Mouse (Mus musculus) cerebellum, adult 2 months (tissue): ENCODE data around the gene Racgap1. TPM values are rescaled to one million over a fixed set of nuclear protein-coding genes. Genes with fewer than 3 reads are reported as not detected.

ENCODE experiments used
- DNase-seq, 2 experiments: peaks; one replicate each; pipeline ENCODE4 v3.0.0; 2021
- H3K27ac ChIP-seq: fragments of 200-500 bp; 2 replicates; pipeline ENCODE4 v1.5.1; 2012; ENCODE audit warnings: low read length, control low read depth, inconsistent platforms; ENCODE audit not compliant: insufficient read depth
- H3K27me3 ChIP-seq: fragments of 200-500 bp; 2 replicates; pipeline ENCODE4 v1.6.1; 2012; ENCODE audit warnings: inconsistent platforms, mild to moderate bottlenecking, low read length, moderate library complexity; ENCODE audit not compliant: control insufficient read depth, insufficient read depth
- H3K4me1 ChIP-seq: fragments of 200-500 bp; 2 replicates; pipeline ENCODE4 v1.6.1; 2011; ENCODE audit warnings: low read length; ENCODE audit not compliant: control insufficient read depth, insufficient read depth
- H3K4me3 ChIP-seq: fragments of 200-500 bp; replicated peaks from 2 replicates; pipeline ENCODE3; 2011; ENCODE audit warnings: mild to moderate bottlenecking, low read depth, low read length, control low read depth; ENCODE audit not compliant: insufficient read depth
- CTCF ChIP-seq: fragments of 200-500 bp; IDR thresholded peaks from 2 replicates; pipeline ENCODE4 v1.5.1; 2011; ENCODE audit warnings: low read depth, mild to moderate bottlenecking, control low read depth, low read length, moderate library complexity, borderline replicate concordance; ENCODE audit not compliant: insufficient read depth
- POLR2A ChIP-seq: fragments of 200-500 bp; IDR thresholded peaks from 2 replicates; pipeline ENCODE4 v1.6.1; 2011; ENCODE audit warnings: low read length, control low read depth, borderline replicate concordance; ENCODE audit not compliant: insufficient read depth
- WGBS: fragments of 180-500 bp; shearing (Covaris S2); methylation state at CpG from one replicate; pipeline ENCODE4 v1.1.7; 2018; 5-methylcytosine and 5-hydroxymethylcytosine counted together
- polyA plus RNA-seq: library from polyadenylated mRNA; depleted of rRNA; stranded (reverse); fragments of >200 nt; gene quantifications from 2 replicates; pipeline ENCODE4 v1.2.3, GENCODE M21; 2012

Gene Racgap1
- polyA plus RNA-seq, 1 experiment: 15.5 TPM

GRCm38 (mm10) chr15:99600986-99601822, 50.3 kb downstream of the Racgap1 start, which contains the start of gene Aqp6:
Gene Aqp6 (plus strand): TSS chr15:99601400.
- TF ChIP-seq POLR2A (peak; percentile 23; the same call in 1 of the 2 replicates), CTCF (no peak)
- DNase-seq: peak; percentile 90 to 95
- peak within 1 kb of the TSS; percentile 98 for H3K27ac ChIP-seq
- H3K4me1 ChIP-seq: peaks cover 62% of the 10 kb centered on the region
- peak within 1 kb of the TSS; percentile 55 for H3K4me3 ChIP-seq
- H3K27me3 ChIP-seq: no peaks in the 10 kb centered on the region
- 16% methylated on average over 22 of the region's 22 CpGs for WGBS

- Histone ChIP-seq H3K4me1 (peaks cover 60% of the 10 kb centered on the region), H3K4me3 (peak overlapping the region; percentile 55), H3K27me3 (no peaks in the 10 kb centered on the region), H3K27ac (peak overlapping the region; percentile 98)
- 14% methylated on average over 17 of the region's 17 CpGs for WGBS
- TF ChIP-seq POLR2A: no peak
- no peak for TF ChIP-seq CTCF
- DNase-seq: peak; percentile 80
Observed at GRCm38 (mm10) chr15:99599245-99600070, 52.0 kb downstream of the Racgap1 start.

- H3K27me3 ChIP-seq: no peaks in the 10 kb centered on the region
- 88% methylated on average over 8 of the region's 8 CpGs for WGBS
- TF ChIP-seq POLR2A: no peak
- no peak for TF ChIP-seq CTCF
- DNase-seq: no peak
- peak overlapping the region; percentile 69 for H3K27ac ChIP-seq
- peaks cover 45% of the 10 kb centered on the region for H3K4me1 ChIP-seq
- no peak overlapping the region for H3K4me3 ChIP-seq
Observed at GRCm38 (mm10) chr15:99597596-99597995, 53.9 kb downstream of the Racgap1 start.

GRCm38 (mm10) chr15:99596841-99597240, 54.6 kb downstream of the Racgap1 start:
- no peak for DNase-seq
- 65% methylated on average over 7 of the region's 7 CpGs for WGBS

GRCm38 (mm10) chr15:99596056-99596687, 55.3 kb downstream of the Racgap1 start:
- under 1% methylated on average over 7 of the region's 7 CpGs for WGBS
- Histone ChIP-seq H3K4me1 (peaks cover 40% of the 10 kb centered on the region), H3K27ac (peak overlapping the region; percentile 31), H3K27me3 (no peaks in the 10 kb centered on the region), H3K4me3 (no peak overlapping the region)
- DNase-seq: peak; percentile 95 to 96
- no peak for TF ChIP-seq POLR2A
- TF ChIP-seq CTCF: peak; percentile 99

More at GRCm38 (mm10) chr15:99596841-99597240, 54.6 kb downstream of the Racgap1 start:
- Histone ChIP-seq H3K4me1 (peaks cover 40% of the 10 kb centered on the region), H3K27ac (peak overlapping the region; percentile 69), H3K4me3 (no peak overlapping the region), H3K27me3 (no peaks in the 10 kb centered on the region)
- TF ChIP-seq POLR2A: no peak
- TF ChIP-seq CTCF: no peak

GRCm38 (mm10) chr15:99594951-99595350, 56.5 kb downstream of the Racgap1 start:
- TF ChIP-seq POLR2A (no peak), CTCF (no peak)
- Histone ChIP-seq H3K27me3 (no peaks in the 10 kb centered on the region; the same call in 1 of the 2 replicates), H3K4me3 (no peak overlapping the region), H3K27ac (no peak overlapping the region), H3K4me1 (peaks cover 29% of the 10 kb centered on the region)
- WGBS: 84% methylated on average over 10 of the region's 10 CpGs
- no peak for DNase-seq

- Histone ChIP-seq H3K4me1 (peaks cover 16% of the 10 kb centered on the region), H3K27me3 (no peaks in the 10 kb centered on the region; the same call in 1 of the 2 replicates), H3K27ac (no peak overlapping the region), H3K4me3 (no peak overlapping the region)
- DNase-seq: no peak
- WGBS: 91% methylated on average over 5 of the region's 5 CpGs
- TF ChIP-seq CTCF (no peak), POLR2A (no peak)
Observed at GRCm38 (mm10) chr15:99592877-99593276, 58.6 kb downstream of the Racgap1 start.
